In genomic region chr10:121689591-121690314, GRCm38 (mm10) we compare ENCODE assay signal across 9 mouse cellular contexts. TPM values are rescaled to one million over a fixed set of nuclear protein-coding genes. Genes with fewer than 3 reads are reported as not detected.
DNase-seq lines count a peak whose midpoint lies in the region; ATAC-seq and TF ChIP-seq lines count a peak whose summit lies in the region.
"Had no signal": no experiment of that assay in that cellular context is flagged by ENCODE, and none has a peak within 500 bp of the region (broad histone marks: within the 10 kb centered on the region; RNA-seq: fewer than 3 reads in every experiment).

No protein-coding gene starts in this region.

- no peak overlapping the region for H3K27ac ChIP-seq in spleen, adult 2 months (ENCODE audit: insufficient read depth, low read length)
- H3K27ac ChIP-seq in intestine, embryonic 15.5 days, result no peak overlapping the region

- TF ChIP-seq POLR2A in spleen, adult 2 months (IDR thresholded peaks at IDR 0.05; ENCODE audit: low read depth, low read length), result no peak

- WGBS in spleen, adult 2 months, result 55% methylated on average over 15 of the region's 15 CpGs
- 21% methylated on average over 15 of the region's 15 CpGs for WGBS in intestine, embryonic 15.5 days

- no peaks in the 10 kb centered on the region for H3K9me3 ChIP-seq in intestine, embryonic 15.5 days

- ATAC-seq in intestine, embryonic 15.5 days, result peak; percentile 73
- ATAC-seq in megakaryocyte-erythroid progenitor cell, adult 5-6 weeks (replicated peaks; ENCODE audit: low FRiP score, low TSS enrichment, poor library complexity, severe bottlenecking), result peak; percentile 74

- H3K9ac ChIP-seq in intestine, embryonic 15.5 days, result no peak overlapping the region

- no peak for DNase-seq in spleen, adult 2 months (ENCODE audit: low read depth in 1 of 2, low spot score in 2 of 2)
- DNase-seq in spleen, adult 12 weeks (ENCODE audit: low spot score), result no peak
- DNase-seq in embryo, embryonic 11 days, result peak; percentile 82
- DNase-seq in gastrocnemius, postnatal 25 days, result peak; percentile 76
- peak; percentile 27 to 70 for DNase-seq in left cerebral cortex, adult 9 months (ENCODE audit: low spot score in 2 of 2)
- peak; percentile 61 for DNase-seq in right cerebral cortex, postnatal 25 days

- no peaks in the 10 kb centered on the region for H3K4me1 ChIP-seq in spleen, adult 2 months (ENCODE audit: control insufficient read depth, insufficient read depth, insufficient read length)
- no peaks in the 10 kb centered on the region for H3K4me1 ChIP-seq in intestine, embryonic 15.5 days (replicated peaks)

- no peaks in the 10 kb centered on the region for H3K27me3 ChIP-seq in spleen, adult 2 months (ENCODE audit: control insufficient read depth, insufficient read depth, low read length)
- H3K27me3 ChIP-seq in intestine, embryonic 15.5 days (replicated peaks), result no peaks in the 10 kb centered on the region

- no peak overlapping the region for H3K4me3 ChIP-seq in spleen, adult 2 months (ENCODE audit: extremely low read depth, insufficient read depth, insufficient read length)
- no peak overlapping the region for H3K4me3 ChIP-seq in intestine, embryonic 15.5 days (replicated peaks)

- TF ChIP-seq CTCF in spleen, adult 2 months (IDR thresholded peaks at IDR 0.05; ENCODE audit: extremely low read depth, insufficient read depth, insufficient read length, insufficient replicate concordance), result peak; percentile 32; the same call in 1 of the 2 replicates

- H3K36me3 ChIP-seq in spleen, adult 2 months (ENCODE audit: control insufficient read depth, insufficient read depth, low read length), result no peaks in the 10 kb centered on the region
- no peaks in the 10 kb centered on the region for H3K36me3 ChIP-seq in intestine, embryonic 15.5 days
- H3K36me3 ChIP-seq: G1E had no signal

- H3K4me2 ChIP-seq in intestine, embryonic 15.5 days (replicated peaks), result no peak overlapping the region

RNA-seq across cellular contexts. Expression of gene D930020B18Rik, which starts 48.4 kb away (rescaled TPM):
- 0.02 TPM in 1 of 2 replicates, not detected in the other for polyA plus RNA-seq in spleen, adult 2 months (2012; rRNA removed)
- total RNA-seq in gastrocnemius, postnatal 25 days (2021), result not detected
- polyA plus RNA-seq in intestine, embryonic 15.5 days (2015; fragmentation: Nextera tagmentation; extraction: Ambion mirVana), result 0.23 and 0.39 TPM in 2 replicates
- not detected in 2 replicates for total RNA-seq in megakaryocyte-erythroid progenitor cell, adult 5-6 weeks (2014; fragmentation: Nextera tagmentation)
- not detected in 2 replicates for total RNA-seq in megakaryocyte-erythroid progenitor cell, adult 5-6 weeks (2017)
- polyA plus RNA-seq: G1E had no signal

RNA-seq across cellular contexts. Expression of gene BC048403, which starts 50.0 kb away (rescaled TPM):
- 4.7 and 6.7 TPM in 2 replicates for polyA plus RNA-seq in spleen, adult 2 months (2012; rRNA removed)
- total RNA-seq in gastrocnemius, postnatal 25 days (2021), result 1 to 10 TPM in 1 of 2 experiments, under 1 TPM in 1; 0.86 to 1.5 TPM
- polyA plus RNA-seq in intestine, embryonic 15.5 days (2015; fragmentation: Nextera tagmentation; extraction: Ambion mirVana), result 3.1 and 3.9 TPM in 2 replicates
- total RNA-seq in megakaryocyte-erythroid progenitor cell, adult 5-6 weeks (2014; fragmentation: Nextera tagmentation), result 11.5 and 13.4 TPM in 2 replicates
- total RNA-seq in megakaryocyte-erythroid progenitor cell, adult 5-6 weeks (2017), result 5.3 and 7.3 TPM in 2 replicates

Comparison
In these comparisons a context has a peak if more than half of its experiments do, and no peak if none do; other contexts are left out.
1. DNase-seq: peak in embryo, embryonic 11 days (single experiment), gastrocnemius, postnatal 25 days (single experiment), left cerebral cortex, adult 9 months (2 of 2) and right cerebral cortex, postnatal 25 days (single experiment); none in spleen, adult 2 months (0 of 2) and spleen, adult 12 weeks (single experiment).